ENCODE assay signal across 8 mouse cellular contexts in the genomic region with DNA sequence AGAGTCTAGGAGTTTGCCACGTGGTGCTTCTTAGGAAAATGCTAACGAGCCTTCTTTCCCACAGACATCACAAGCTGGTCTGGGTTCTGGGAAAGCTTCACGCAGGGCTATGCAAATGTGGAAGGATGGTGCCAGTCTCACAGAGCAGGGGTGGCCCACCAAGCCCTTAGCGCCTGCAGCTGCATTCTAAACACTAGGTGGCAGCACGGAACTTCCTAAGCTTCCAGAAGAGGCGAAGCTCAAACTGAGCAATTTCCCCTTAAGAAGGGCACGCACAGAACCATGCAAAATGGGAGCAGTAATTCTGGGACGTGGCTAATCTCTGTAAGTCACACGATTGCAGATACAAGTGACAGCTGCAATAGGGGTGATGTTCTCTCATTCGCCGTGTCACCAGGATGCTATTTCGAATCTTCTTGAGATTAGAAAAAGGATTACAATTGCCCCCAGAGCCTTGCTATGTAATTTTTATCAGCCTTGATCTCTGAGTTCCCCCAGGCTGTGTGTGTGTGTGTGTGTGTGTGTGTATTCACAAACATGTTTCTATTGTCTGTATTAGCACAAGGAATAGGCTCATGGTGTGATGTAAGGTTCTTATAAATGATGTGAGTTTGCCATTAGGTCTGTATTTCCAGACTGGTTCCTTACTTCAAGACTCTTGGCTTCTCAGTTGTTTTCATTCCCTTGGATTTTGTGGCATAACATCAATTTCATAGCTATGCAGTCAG.
DNase-seq lines count a peak whose midpoint lies in the region; ATAC-seq and TF ChIP-seq lines count a peak whose summit lies in the region.

No protein-coding gene starts in this region.

- H3K27me3 ChIP-seq in intestine, postnatal 0 days (replicated peaks; ENCODE audit: control insufficient read depth, insufficient read depth, low read length): no peaks in the 10 kb centered on the region
- 0 out of 2 replicates have a peak, but pooled peaks cover 5% of the 10 kb centered on the region for H3K27me3 ChIP-seq in midbrain, embryonic 10.5 days (ENCODE audit: low read depth, poor library complexity, severe bottlenecking)

- H3K4me1 ChIP-seq in intestine, postnatal 0 days (replicated peaks; ENCODE audit: control insufficient read depth, insufficient read depth, low read length): no peaks in the 10 kb centered on the region
- H3K4me1 ChIP-seq in midbrain, embryonic 10.5 days: peaks cover 19% of the 10 kb centered on the region

- intact Hi-C loops in left cerebral cortex, postnatal 25 days (cut with DNase I): loop anchor here (5.0 to 10.0 kb wide), 4 partner anchors 126 to 1041 kb away; partner anchors contain the start of gene Plxna2

- H3K9me3 ChIP-seq in intestine, postnatal 0 days (ENCODE audit: control insufficient read depth): no peaks in the 10 kb centered on the region
- H3K9me3 ChIP-seq in midbrain, embryonic 10.5 days (replicated peaks): no peaks in the 10 kb centered on the region

- no peak overlapping the region for H3K4me3 ChIP-seq in intestine, postnatal 0 days (ENCODE audit: low read depth, low read length)
- no peak overlapping the region for H3K4me3 ChIP-seq in midbrain, embryonic 10.5 days

- H3K4me2 ChIP-seq in intestine, postnatal 0 days (replicated peaks; ENCODE audit: low read depth): no peak overlapping the region

- no peak overlapping the region for H3K9ac ChIP-seq in intestine, postnatal 0 days (ENCODE audit: low read depth, low read length)

- peak; percentile 82 for DNase-seq in urinary bladder, postnatal 14 days (ENCODE audit: low spot score)
- no peak for DNase-seq in urinary bladder, postnatal 10 days (ENCODE audit: low spot score)
- DNase-seq in embryo, embryonic 11.5 days (ENCODE audit: low read depth, low spot score): peak; percentile 76
- peak; percentile 37 to 73 for DNase-seq in gastrocnemius, postnatal 4 days (ENCODE audit: low spot score in 2 of 2)
- DNase-seq in left cerebral cortex, postnatal 25 days (ENCODE audit: low spot score in 2 of 2): peak; percentile 87 to 97
- DNase-seq in midbrain, embryonic 10.5 days (ENCODE audit: low spot score): peak; percentile 73
- DNase-seq in spleen, postnatal 4 days (ENCODE audit: low spot score in 2 of 2): peak; percentile 29 to 65

- H3K27ac ChIP-seq in intestine, postnatal 0 days (ENCODE audit: low read depth, low read length): no peak overlapping the region
- no peak overlapping the region for H3K27ac ChIP-seq in midbrain, embryonic 10.5 days (replicated peaks)

- peak; percentile 91 for TF ChIP-seq CTCF in intestine, postnatal 0 days (IDR thresholded peaks at IDR 0.05; ENCODE audit: low read depth)

- no peaks in the 10 kb centered on the region for H3K36me3 ChIP-seq in intestine, postnatal 0 days (ENCODE audit: control insufficient read depth, insufficient read depth)
- no peaks in the 10 kb centered on the region for H3K36me3 ChIP-seq in midbrain, embryonic 10.5 days

- ATAC-seq in intestine, postnatal 0 days: peak; percentile 64

- 8% methylated on average over 12 of the region's 12 CpGs for WGBS in intestine, postnatal 0 days
- WGBS in midbrain, embryonic 10.5 days: 10% methylated on average over 12 of the region's 12 CpGs
